Mouse (Mus musculus): Measurements from ENCODE around the gene Pawr. TPM values are rescaled to one million over a fixed set of nuclear protein-coding genes. Genes with fewer than 3 reads are reported as not detected.
"Not testable (repeated sequence)": the region's sequence is repeated elsewhere in the genome, so short reads cannot be mapped to it uniquely, and the experiment has no call there.

The Pawr gene
- total RNA-seq, 4 experiments from 2014 or later: 2.7 to 4.2 (median 2.9) TPM

GRCm38 (mm10) chr10:108435616-108436015 lies 103.7 kb downstream of the Pawr start:
- no peak for DNase-seq (ENCODE audit: low spot score in 2 of 2)

- no peak for DNase-seq (ENCODE audit: low spot score in 2 of 2)
These were observed 104.4 kb downstream of the Pawr start for GRCm38 (mm10) chr10:108436365-108436764.

GRCm38 (mm10) chr10:108440251-108440650 lies 108.3 kb downstream of the Pawr start:
- DNase-seq (ENCODE audit: low spot score in 2 of 2): not testable (repeated sequence)

- no peak for DNase-seq (ENCODE audit: low spot score in 2 of 2)
These were observed 112.3 kb downstream of the Pawr start for GRCm38 (mm10) chr10:108443931-108444876.

- no peak for DNase-seq (ENCODE audit: low spot score in 2 of 2)
These were observed 113.2 kb downstream of the Pawr start for GRCm38 (mm10) chr10:108445123-108445522.

- DNase-seq (ENCODE audit: low spot score in 2 of 2): no peak
These were observed 113.7 kb downstream of the Pawr start for GRCm38 (mm10) chr10:108445606-108446005.

GRCm38 (mm10) chr10:108446041-108446931 lies 114.4 kb downstream of the Pawr start:
- peak in 1 of 2 experiments; percentile 39 for DNase-seq (ENCODE audit: low spot score in 2 of 2)

- no peak for DNase-seq (ENCODE audit: low spot score in 2 of 2)
These were observed 115.3 kb downstream of the Pawr start for GRCm38 (mm10) chr10:108447211-108447610.

- no peak for DNase-seq (ENCODE audit: low spot score in 2 of 2)
These were observed 116.5 kb downstream of the Pawr start for GRCm38 (mm10) chr10:108448421-108448820.

GRCm38 (mm10) chr10:108450401-108450800 lies 118.5 kb downstream of the Pawr start:
- DNase-seq (ENCODE audit: low spot score in 2 of 2): no peak

GRCm38 (mm10) chr10:108451516-108451915 lies 119.6 kb downstream of the Pawr start:
- no peak for DNase-seq (ENCODE audit: low spot score in 2 of 2)

- DNase-seq (ENCODE audit: low spot score in 2 of 2): no peak
These were observed 120.5 kb downstream of the Pawr start for GRCm38 (mm10) chr10:108452421-108452820.

GRCm38 (mm10) chr10:108453561-108453960 lies 121.6 kb downstream of the Pawr start:
- DNase-seq (ENCODE audit: low spot score in 2 of 2): no peak

- DNase-seq (ENCODE audit: low spot score in 2 of 2): peak in 1 of 2 experiments; percentile 46
These were observed 122.8 kb downstream of the Pawr start for GRCm38 (mm10) chr10:108454691-108455117.

GRCm38 (mm10) chr10:108455204-108455603 lies 123.3 kb downstream of the Pawr start:
- no peak for DNase-seq (ENCODE audit: low spot score in 2 of 2)

GRCm38 (mm10) chr10:108455883-108456282 lies 124.0 kb downstream of the Pawr start:
- no peak for DNase-seq (ENCODE audit: low spot score in 2 of 2)

GRCm38 (mm10) chr10:108457054-108457453 lies 125.1 kb downstream of the Pawr start:
- no peak for DNase-seq (ENCODE audit: low spot score in 2 of 2)

- DNase-seq (ENCODE audit: low spot score in 2 of 2): no peak
These were observed 129.9 kb downstream of the Pawr start for GRCm38 (mm10) chr10:108461862-108462261.

All from layer of hippocampus, adult 8-10 months (tissue).